Mouse (Mus musculus) lung, adult 2 months (tissue): ENCODE measurements around the gene Elovl6.

Source experiments
- CTCF ChIP-seq: fragments of 200-500 bp; IDR thresholded peaks from 2 replicates; pipeline ENCODE4 v1.5.1; 2011; ENCODE audit warnings: mild to moderate bottlenecking, low read length, control low read depth; ENCODE audit not compliant: insufficient read depth
- POLR2A ChIP-seq: fragments of 200-500 bp; IDR thresholded peaks from 2 replicates; pipeline ENCODE4 v1.6.1; 2011; ENCODE audit warnings: low read depth, mild to moderate bottlenecking, control low read depth, low read length, borderline replicate concordance; ENCODE audit errors: extremely low read depth

GRCm38 (mm10) chr3:129593735-129594134, 61.6 kb downstream of the Elovl6 start:
- TF ChIP-seq POLR2A: no peak
- TF ChIP-seq CTCF: no peak
